Mouse (Mus musculus) c-Kit-positive CD71-positive TER-119-negative erythroid progenitor cells, embryonic 14.5 days (primary cell): ENCODE measurements around the gene Pdzph1.

Source experiments
- DNase-seq: peaks from one replicate; pipeline ENCODE4 v3.0.0-alpha.2; 2013; ENCODE audit warnings: low read depth

Gene Pdzph1

DNA sequence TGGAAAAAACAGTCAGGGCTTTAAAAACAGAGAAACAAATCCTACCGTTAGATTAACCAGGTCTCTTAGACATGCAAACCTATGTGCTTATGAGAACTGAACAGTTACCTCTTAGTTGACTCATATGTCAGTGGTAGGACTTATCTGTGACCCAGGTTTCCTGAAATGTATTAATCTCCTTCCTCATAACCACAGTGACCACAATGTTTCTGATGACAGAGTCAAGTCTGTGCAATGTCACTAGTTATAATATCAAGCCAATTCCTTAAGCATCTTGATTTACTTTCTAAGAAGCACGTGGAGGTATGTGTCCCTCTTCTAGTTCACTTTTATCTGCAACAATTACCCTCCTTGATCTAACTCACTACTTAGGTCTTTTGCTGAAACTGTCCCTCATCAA is 68.4 kb downstream of the Pdzph1 start:
- no peak for DNase-seq

DNA sequence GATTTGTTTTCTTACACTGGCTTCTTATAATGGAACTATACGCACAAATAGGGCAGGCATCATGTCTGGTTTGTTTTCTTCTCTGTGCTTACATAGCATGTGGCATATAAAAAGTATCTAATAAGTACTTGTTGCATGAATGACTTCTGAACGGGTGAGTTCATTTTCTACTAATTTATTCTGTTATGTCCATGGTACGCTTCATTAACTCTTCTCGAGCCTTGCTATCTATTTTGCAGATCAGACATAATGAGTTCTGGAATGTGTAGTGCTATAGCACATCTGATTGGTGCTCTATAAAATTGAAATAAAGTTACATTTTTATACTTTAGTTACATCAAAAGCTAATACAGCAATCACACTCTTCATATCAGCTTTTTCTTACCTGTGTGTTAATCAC is 71.2 kb downstream of the Pdzph1 start:
- DNase-seq = no peak

DNA sequence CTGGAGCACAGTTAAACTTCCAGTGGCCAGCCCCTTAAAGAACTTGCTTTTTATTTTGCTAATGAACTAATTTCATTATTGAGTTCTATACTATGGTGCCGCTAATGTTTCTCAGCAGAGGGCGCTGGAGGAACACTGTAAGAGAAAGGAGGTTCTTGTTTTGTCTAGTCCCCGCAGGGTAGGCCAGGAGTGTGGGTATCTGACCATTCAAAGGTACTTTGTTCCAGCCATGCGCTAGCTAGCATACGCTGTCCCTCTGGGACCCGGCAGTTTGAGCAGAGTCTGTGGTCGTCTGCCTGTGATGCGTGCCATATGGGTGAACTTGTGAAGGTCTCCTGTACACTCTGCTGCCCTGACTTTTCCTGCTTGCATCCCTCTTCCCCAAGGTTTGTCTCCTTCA is 72.1 kb downstream of the Pdzph1 start:
- DNase-seq = peak; percentile 56

DNA sequence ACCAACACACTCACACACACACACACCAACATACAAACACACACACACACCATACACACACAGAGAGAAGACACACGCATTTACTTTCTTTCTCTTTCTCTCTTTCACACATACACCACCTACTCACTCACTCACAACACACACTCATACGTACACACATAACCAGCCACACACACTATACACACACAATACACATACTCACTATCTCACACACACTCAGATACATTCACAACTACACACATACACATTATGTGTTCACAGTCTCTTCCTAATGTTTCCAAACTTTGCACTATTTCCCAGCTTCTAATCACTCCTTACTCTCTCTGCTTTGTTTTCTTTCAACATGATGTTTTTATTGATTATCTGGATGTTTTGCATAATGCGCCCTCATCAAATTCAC is 72.6 kb downstream of the Pdzph1 start:
- no peak for DNase-seq

DNA sequence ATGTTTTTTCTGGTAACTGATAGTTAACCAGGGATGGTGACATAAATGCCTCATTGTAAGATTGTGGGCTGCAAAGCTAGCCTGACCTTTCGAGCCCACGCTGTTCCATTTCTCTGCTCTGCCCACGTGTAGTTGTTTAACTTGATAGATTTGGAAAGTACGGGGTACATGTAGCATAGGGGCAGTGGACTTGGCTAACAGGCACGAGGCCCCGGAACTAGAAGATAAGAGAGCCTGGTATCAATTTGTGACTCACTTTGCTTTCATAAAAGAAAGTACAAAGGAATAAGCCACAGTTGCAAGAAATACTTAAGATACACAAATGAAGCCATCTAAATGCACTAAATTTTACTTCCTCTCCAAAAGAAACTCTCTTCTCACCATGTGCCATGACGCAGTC is 79.6 kb downstream of the Pdzph1 start:
- no peak for DNase-seq

DNA sequence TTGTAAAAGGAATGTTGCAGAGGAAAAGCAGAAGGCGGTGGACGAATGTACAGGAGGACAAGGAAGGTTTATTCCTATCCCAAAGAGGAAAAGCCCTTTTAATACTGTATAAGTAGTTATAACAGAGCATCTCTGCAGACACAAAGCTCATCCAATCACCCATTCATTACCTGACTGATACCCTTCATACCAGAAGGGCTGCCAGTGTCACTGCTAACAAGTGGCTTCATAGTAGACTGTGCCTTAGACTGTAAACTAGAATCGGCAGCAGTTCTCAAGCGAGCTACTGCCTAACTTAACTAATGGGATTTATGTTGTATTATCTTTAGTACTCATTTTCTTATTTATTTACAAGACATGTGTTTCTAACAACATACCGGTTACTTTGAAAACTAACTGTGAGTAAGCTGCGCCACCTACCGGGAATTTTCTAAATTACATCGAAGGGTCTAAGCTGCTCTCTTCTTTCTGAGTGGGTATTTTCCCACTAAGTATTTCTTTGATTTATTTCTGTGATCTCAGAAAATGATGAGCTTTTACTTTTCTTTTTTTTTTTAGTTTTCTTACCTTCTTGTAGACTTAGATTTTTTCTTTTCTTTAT is 82.0 kb downstream of the Pdzph1 start:
- DNase-seq = no peak

DNA sequence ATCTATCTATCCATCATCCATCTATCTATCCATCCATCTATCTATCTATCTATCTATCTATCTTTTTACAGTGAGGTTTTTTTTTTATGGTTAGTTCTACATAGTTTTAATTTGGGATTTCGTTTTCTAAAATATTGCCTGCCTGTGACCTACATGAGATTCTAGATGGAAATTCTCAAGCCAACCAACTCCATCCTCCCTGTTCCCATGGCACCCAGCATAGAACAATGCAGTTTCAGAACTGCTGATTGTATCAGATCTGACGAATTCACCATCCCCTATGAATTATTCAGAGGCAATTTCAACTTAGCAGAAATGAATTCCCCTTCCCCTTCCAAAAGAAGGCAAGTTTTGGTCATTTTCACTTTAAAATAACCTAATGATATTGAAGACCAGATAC is 85.2 kb downstream of the Pdzph1 start:
- no peak for DNase-seq

DNA sequence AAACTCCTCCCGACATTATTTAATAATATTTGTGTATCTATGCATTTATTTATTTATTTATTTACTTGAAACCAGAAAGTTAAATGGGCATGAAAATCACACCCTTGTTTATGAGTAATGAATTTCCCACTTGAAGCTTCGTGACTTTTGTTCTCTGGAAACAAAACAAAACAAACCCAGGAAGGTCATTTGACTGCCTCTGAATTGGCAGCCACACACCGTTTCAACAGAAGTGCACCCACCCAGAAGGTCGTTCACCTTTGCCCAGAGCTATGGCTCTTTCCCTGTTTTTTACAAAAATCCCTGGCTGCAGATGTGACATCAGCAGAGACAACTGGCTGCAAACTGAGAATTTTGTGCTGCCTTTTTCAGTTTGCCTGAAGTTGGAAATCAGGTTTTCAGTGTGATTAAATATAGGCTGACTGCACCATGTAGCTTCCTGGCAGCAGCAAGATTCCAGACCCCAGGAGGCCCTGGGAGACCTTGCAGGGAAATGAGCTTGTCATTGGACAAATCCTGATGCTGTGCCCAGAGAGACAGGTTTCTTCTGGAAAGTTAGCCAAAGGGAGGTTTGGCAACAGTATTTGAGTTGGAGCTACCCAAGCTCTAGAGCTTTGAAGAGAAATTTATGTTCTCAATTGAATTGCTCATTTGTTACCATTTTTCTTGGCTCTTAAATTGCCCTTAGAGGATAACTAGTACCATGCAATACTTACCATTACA is 99.5 kb downstream of the Pdzph1 start:
- DNase-seq = no peak

DNA sequence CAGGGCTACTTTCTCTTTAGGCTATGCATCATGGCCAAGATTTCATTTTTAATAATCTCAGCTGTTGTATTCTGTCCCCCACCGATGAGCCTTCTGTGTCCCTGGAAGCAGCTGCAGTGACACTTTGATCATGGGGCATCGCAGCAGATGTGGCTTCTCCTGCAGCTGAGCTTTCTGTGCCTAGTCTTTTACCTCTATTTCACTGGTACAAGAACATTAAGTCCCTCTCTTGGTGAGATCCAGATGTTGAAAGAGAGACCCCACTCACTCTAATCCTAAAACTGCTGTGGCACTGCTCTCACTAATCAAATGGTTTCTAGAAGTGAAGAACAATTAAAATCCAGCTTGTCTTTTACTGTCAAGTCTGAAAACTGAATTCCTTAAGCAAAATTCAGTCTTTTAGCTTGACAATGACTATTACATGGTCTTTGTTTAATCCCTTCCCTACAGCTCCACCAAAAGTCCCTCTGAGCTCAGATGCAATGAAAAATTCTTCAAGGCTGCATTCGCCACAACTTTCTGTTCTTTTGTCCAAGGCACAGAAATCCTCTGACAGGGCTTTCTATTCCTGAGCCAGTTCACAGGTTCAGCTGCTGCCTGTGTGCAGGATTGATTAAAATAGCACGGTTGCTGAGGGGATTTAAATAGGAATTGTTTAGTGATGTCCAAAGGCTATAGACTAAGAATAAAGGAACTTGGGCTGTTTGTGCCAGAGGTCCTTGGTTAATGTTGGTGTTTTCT is 101.1 kb downstream of the Pdzph1 start:
- no peak for DNase-seq

DNA sequence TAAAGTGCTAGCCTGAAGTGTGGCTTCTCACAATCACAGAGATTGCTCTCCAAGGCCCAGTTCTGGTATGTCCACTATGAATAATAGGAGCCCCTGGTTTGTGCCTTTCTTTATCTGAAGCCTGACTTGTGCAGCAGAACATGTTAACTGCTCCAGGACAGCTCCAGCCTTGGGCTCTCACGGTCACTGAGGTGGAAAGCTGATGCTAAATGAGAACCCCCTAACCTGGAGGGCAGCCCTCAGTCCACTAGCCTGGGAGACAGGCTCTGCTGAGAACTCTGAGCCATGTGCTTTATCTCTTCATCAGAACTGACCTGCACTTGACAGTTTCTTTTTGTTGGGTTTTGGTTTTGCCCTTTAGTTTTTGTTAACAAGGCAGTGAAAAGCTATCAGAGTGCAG is 106.8 kb downstream of the Pdzph1 start:
- no peak for DNase-seq

DNA sequence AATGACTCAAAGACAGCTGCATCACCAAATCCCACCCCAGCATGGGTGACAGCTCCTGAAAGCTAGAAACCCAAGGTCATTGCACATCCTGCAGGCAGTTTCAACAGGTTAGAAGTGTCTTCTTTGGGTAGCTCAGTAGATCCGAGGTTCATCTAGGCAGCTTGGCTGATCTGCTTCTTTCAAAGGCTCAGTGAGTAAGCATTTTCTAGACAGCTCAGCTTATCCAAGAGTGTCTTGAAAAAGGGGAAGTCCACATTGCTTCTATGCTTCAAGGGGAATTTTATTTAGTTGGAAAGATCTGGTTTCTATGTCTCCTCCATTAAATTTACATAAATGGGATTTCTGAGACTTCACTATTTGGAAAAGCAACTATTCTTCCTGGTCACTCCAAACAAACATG is 117.8 kb downstream of the Pdzph1 start:
- no peak for DNase-seq

DNA sequence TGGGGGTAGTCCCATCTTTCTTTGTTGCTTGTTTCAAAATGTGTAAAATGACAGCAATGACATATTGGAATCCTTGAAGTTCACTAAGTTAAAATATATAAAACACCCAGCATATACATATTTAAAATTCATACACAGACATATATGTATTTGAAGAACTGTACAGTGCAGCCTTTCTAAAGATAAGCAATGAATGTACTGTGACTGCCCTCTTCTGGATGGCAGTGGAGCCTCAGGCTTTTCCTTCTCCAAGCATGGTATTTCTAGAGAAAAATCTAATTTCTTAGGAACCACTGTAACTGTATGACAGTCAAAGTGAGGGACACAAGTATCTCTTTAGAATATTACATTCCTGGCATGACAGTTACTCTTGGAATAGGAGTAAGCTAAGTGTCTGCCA is 120.4 kb downstream of the Pdzph1 start:
- no peak for DNase-seq
